Mouse (Mus musculus): ENCODE results near the gene Klhdc9. TPM values are rescaled to one million over a fixed set of nuclear protein-coding genes. Genes with fewer than 3 reads are reported as not detected.

Klhdc9 gene
- polyA plus RNA-seq, 1 experiment from 2014 or later, result 1.5 TPM

Other genes starting within 250 kb of the Klhdc9 start
- gene Cfap126, start 246.9 kb downstream of the Klhdc9 start, polyA plus RNA-seq (2014; fragmentation: Nextera tagmentation; extraction: Ambion mirVana), result 1.5 and 2.1 TPM in 2 replicates
- gene Sdhc, start 210.2 kb downstream of the Klhdc9 start, polyA plus RNA-seq (2014; fragmentation: Nextera tagmentation; extraction: Ambion mirVana), result 341 and 347 TPM in 2 replicates
- 0.48 and 0.49 TPM in 2 replicates for gene Mpz, start 210.1 kb downstream of the Klhdc9 start, polyA plus RNA-seq (2014; fragmentation: Nextera tagmentation; extraction: Ambion mirVana)
- 21.9 and 29.2 TPM in 2 replicates for gene Pcp4l1, start 164.5 kb downstream of the Klhdc9 start, polyA plus RNA-seq (2014; fragmentation: Nextera tagmentation; extraction: Ambion mirVana)
- 0.55 and 1.7 TPM in 2 replicates for gene Nr1i3, start 146.8 kb downstream of the Klhdc9 start, polyA plus RNA-seq (2014; fragmentation: Nextera tagmentation; extraction: Ambion mirVana)
- gene Tomm40l, start 138.3 kb downstream of the Klhdc9 start, polyA plus RNA-seq (2014; fragmentation: Nextera tagmentation; extraction: Ambion mirVana), result 27.2 and 31.5 TPM in 2 replicates
- gene Apoa2, start 135.7 kb downstream of the Klhdc9 start, polyA plus RNA-seq (2014; fragmentation: Nextera tagmentation; extraction: Ambion mirVana), result 2.5 and 5.2 TPM in 2 replicates
- 47.0 and 55.3 TPM in 2 replicates for gene Fcer1g, start 126.4 kb downstream of the Klhdc9 start, polyA plus RNA-seq (2014; fragmentation: Nextera tagmentation; extraction: Ambion mirVana)
- 5.0 and 6.1 TPM in 2 replicates for gene Adamts4, start 110.4 kb downstream of the Klhdc9 start, polyA plus RNA-seq (2014; fragmentation: Nextera tagmentation; extraction: Ambion mirVana)
- 247 and 258 TPM in 2 replicates for gene Ndufs2, start 109.4 kb downstream of the Klhdc9 start, polyA plus RNA-seq (2014; fragmentation: Nextera tagmentation; extraction: Ambion mirVana)
- 65.5 and 68.4 TPM in 2 replicates for gene B4galt3, start 90.5 kb downstream of the Klhdc9 start, polyA plus RNA-seq (2014; fragmentation: Nextera tagmentation; extraction: Ambion mirVana)
- gene Ppox, start 79.6 kb downstream of the Klhdc9 start, polyA plus RNA-seq (2014; fragmentation: Nextera tagmentation; extraction: Ambion mirVana), result 48.6 and 51.5 TPM in 2 replicates
- 63.0 and 68.1 TPM in 2 replicates for gene Usp21, start 72.8 kb downstream of the Klhdc9 start, polyA plus RNA-seq (2014; fragmentation: Nextera tagmentation; extraction: Ambion mirVana)
- gene Ufc1, start 65.8 kb downstream of the Klhdc9 start, polyA plus RNA-seq (2014; fragmentation: Nextera tagmentation; extraction: Ambion mirVana), result 105 and 114 TPM in 2 replicates
- gene Dedd, start 31.7 kb downstream of the Klhdc9 start, polyA plus RNA-seq (2014; fragmentation: Nextera tagmentation; extraction: Ambion mirVana), result 43.8 and 51.1 TPM in 2 replicates
- gene Nit1, start 15.2 kb downstream of the Klhdc9 start, polyA plus RNA-seq (2014; fragmentation: Nextera tagmentation; extraction: Ambion mirVana), result 31.1 and 34.6 TPM in 2 replicates
- gene Pfdn2, start 15.1 kb downstream of the Klhdc9 start, polyA plus RNA-seq (2014; fragmentation: Nextera tagmentation; extraction: Ambion mirVana), result 48.2 and 51.4 TPM in 2 replicates
- 2.6 and 2.8 TPM in 2 replicates for gene Nectin4, start 9.3 kb upstream of the Klhdc9 start, polyA plus RNA-seq (2014; fragmentation: Nextera tagmentation; extraction: Ambion mirVana)
- 1.1 and 1.3 TPM in 2 replicates for gene Arhgap30, start 28.2 kb upstream of the Klhdc9 start, polyA plus RNA-seq (2014; fragmentation: Nextera tagmentation; extraction: Ambion mirVana)
- gene Usf1, start 50.5 kb upstream of the Klhdc9 start, polyA plus RNA-seq (2014; fragmentation: Nextera tagmentation; extraction: Ambion mirVana), result 73.7 and 83.4 TPM in 2 replicates
- gene Tstd1, start 58.1 kb upstream of the Klhdc9 start, polyA plus RNA-seq (2014; fragmentation: Nextera tagmentation; extraction: Ambion mirVana), result 2.8 and 3.4 TPM in 2 replicates
- gene F11r, start 76.7 kb upstream of the Klhdc9 start, polyA plus RNA-seq (2014; fragmentation: Nextera tagmentation; extraction: Ambion mirVana), result 88.7 and 92.1 TPM in 2 replicates
- 10.9 and 12.3 TPM in 2 replicates for gene Alyref2, start 142.7 kb upstream of the Klhdc9 start, polyA plus RNA-seq (2014; fragmentation: Nextera tagmentation; extraction: Ambion mirVana)
- gene Itln1, start 174.5 kb upstream of the Klhdc9 start, polyA plus RNA-seq (2014; fragmentation: Nextera tagmentation; extraction: Ambion mirVana), result not detected in 2 replicates
- 0.31 and 0.35 TPM in 2 replicates for gene Cd244a, start 198.4 kb upstream of the Klhdc9 start, polyA plus RNA-seq (2014; fragmentation: Nextera tagmentation; extraction: Ambion mirVana)
- 0.11 and 0.15 TPM in 2 replicates for gene Ly9, start 246.6 kb upstream of the Klhdc9 start, polyA plus RNA-seq (2014; fragmentation: Nextera tagmentation; extraction: Ambion mirVana)